Mouse (Mus musculus): Measurements from ENCODE around the gene Pdha2.

Pdha2 gene

DNA sequence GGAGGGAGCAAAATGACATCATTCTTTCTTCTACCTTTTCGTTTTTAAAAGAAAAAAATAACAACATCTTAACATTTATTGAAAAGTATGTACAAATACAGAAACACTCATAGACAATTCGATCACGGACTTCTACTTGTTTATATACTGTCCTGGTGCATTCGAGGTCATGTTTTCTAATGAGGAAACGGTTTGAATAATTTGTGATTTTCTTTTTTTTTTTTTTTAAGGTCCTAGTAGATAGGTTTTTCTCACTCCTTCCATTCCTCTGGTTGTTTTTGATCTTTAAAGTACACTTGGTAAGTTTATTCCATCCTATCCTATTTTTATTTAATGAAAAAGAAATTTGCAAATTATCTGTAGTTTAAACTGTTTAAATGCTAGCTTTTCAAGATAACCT, at the start of gene Pdha2:
TSS of gene Pdha2 (minus strand) at position 101 of the 400 bp plus-strand sequence.
- DNase-seq (ENCODE audit: low read depth, low spot score): no peak
- Histone ChIP-seq H3K27me3 (ENCODE audit: control insufficient read depth, insufficient read depth, low read length, poor library complexity, severe bottlenecking) (no peaks in the 10 kb centered on the region), H3K36me3 (ENCODE audit: control insufficient read depth, insufficient read depth, low read length, poor library complexity, severe bottlenecking) (no peaks in the 10 kb centered on the region)

DNA sequence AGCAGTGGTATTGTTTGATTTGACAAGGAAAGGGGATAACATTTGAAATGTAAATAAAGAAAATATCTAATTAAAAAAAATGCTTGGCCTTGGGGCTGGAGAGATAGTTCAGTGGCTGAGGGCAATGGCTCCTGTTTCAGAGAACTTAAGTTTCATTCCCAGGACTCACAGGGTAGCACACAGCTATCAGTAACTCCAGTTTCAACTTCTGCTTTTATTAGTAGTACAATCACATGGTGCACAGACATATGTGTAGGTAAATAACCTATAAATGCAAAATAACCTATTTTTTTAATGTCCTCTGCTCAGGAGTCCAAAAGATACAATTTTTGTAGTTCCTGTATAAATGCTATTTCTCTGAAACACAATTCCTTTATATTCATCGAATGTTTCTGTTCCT, 48.4 kb upstream of the Pdha2 start:
- no peak for DNase-seq (ENCODE audit: low read depth, low spot score)
- Histone ChIP-seq H3K36me3 (ENCODE audit: control insufficient read depth, insufficient read depth, low read length, poor library complexity, severe bottlenecking) (no peaks in the 10 kb centered on the region), H3K27me3 (ENCODE audit: control insufficient read depth, insufficient read depth, low read length, poor library complexity, severe bottlenecking) (no peaks in the 10 kb centered on the region)

DNA sequence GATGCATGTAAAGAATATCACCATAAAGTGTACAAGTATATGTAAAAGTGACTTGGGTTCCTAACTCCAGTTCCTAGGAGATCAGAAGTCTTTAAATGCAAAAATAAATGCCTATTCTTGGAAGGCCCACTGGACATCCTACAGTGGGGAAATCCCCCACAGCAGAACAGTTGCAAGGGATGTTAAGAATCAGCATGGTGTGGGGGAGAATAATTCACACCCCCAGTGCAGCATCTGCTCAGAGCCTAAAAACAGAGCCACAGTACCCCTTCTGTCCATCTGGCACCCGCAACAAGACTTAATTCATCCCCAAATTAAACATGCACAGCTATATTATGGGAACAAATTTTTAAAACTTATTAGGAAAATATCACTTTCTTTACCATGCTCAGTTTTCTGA, 39.3 kb upstream of the Pdha2 start:
- no peak for DNase-seq (ENCODE audit: low read depth, low spot score)
- H3K27me3 ChIP-seq (ENCODE audit: control insufficient read depth, insufficient read depth, low read length, poor library complexity, severe bottlenecking): no peaks in the 10 kb centered on the region
- no peaks in the 10 kb centered on the region for H3K36me3 ChIP-seq (ENCODE audit: control insufficient read depth, insufficient read depth, low read length, poor library complexity, severe bottlenecking)

DNA sequence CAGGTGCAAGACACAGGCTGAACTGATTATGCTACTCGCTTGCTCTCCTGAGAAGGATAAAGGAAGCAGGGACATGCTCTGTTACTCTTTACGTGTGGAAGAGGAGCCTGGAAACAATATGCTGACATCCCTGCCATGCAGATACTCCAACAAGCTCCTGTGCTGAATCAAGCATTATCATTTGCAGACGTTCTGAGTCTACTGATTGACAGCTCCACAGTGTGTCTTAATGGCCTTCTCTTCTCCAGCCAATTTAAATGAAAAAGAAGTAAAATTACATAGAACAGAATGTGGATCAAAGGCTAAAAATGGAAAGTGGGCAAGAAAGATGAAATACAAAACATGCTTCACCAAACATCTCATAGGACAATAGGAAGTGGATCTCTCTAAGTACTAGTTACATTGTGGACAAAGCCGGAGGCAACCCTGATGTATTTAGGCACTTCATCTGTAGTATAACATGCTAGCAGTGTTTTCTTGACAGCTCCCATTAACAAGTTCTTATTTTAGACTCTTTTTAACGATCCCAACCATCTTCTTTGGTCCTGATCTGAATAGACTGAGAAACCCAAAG, 32.7 kb upstream of the Pdha2 start:
- H3K27me3 ChIP-seq (ENCODE audit: control insufficient read depth, insufficient read depth, low read length, poor library complexity, severe bottlenecking): no peaks in the 10 kb centered on the region
- no peak for DNase-seq (ENCODE audit: low read depth, low spot score)

DNA sequence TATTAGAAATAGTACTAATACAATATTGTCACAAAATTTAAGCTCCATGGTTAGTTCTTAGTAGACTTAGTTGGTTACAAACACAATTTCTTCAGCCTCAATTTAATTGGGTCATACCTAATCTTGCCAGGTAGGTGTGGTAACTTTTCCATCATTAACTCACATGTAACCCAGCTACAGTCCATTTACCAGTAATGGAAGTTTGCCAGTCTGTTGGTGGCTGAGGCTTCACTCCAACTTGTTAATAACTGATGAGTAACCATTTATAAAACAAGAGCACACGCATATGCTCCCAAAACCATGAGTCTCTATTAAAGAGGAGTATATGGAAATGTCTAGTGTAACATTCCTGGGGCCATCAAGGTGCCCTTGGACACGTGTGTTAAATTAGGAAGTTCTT, 25.9 kb upstream of the Pdha2 start:
- Histone ChIP-seq H3K36me3 (ENCODE audit: control insufficient read depth, insufficient read depth, low read length, poor library complexity, severe bottlenecking) (no peaks in the 10 kb centered on the region), H3K27me3 (ENCODE audit: control insufficient read depth, insufficient read depth, low read length, poor library complexity, severe bottlenecking) (no peaks in the 10 kb centered on the region)
- DNase-seq (ENCODE audit: low read depth, low spot score): no peak

More for the DNA sequence above, 32.7 kb upstream of the Pdha2 start:
- no peaks in the 10 kb centered on the region for H3K36me3 ChIP-seq (ENCODE audit: control insufficient read depth, insufficient read depth, low read length, poor library complexity, severe bottlenecking)

DNA sequence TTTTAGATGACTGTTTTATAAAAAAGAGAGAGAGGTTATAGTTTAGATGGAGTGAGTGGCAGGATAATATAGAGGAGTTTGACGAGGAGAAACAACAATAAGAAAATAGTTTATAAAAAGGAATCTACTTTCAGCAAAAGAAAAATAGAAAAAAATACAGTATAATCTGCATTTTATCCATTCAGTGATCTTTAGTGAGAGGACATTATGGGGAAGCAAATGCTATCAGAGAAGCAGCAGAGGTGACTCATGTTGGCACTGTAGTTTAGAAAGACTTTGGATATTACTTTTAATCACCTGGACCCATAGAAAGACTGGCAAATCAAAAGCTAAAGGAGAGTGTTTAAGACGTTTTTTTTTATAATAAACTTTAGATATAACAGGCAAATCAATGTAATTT, 17.0 kb upstream of the Pdha2 start:
- H3K36me3 ChIP-seq (ENCODE audit: control insufficient read depth, insufficient read depth, low read length, poor library complexity, severe bottlenecking): no peaks in the 10 kb centered on the region
- no peak for DNase-seq (ENCODE audit: low read depth, low spot score)
- no peaks in the 10 kb centered on the region; the same call in 1 of the 2 replicates for H3K27me3 ChIP-seq (ENCODE audit: control insufficient read depth, insufficient read depth, low read length, poor library complexity, severe bottlenecking)

DNA sequence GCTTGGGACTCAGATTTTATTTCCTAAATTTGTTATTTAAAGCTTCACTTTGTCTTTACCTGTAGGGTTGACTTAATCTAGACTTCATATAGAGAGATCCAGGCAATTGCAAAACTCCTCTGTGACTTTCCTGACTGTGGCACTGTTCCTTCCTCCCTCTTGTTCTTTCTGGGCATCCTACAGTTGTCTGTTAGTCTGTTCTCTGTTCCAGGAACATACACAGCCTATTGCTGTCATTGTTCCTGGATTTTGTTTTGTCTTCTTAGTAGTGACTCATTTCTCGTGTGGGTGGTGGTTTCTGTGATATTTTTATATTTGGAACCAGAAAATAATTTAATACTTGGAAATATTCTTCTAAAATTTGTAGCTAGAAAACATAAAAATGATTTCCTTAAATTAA, 10.2 kb upstream of the Pdha2 start:
- Histone ChIP-seq H3K36me3 (ENCODE audit: control insufficient read depth, insufficient read depth, low read length, poor library complexity, severe bottlenecking) (no peaks in the 10 kb centered on the region), H3K27me3 (ENCODE audit: control insufficient read depth, insufficient read depth, low read length, poor library complexity, severe bottlenecking) (no peaks in the 10 kb centered on the region; the same call in 1 of the 2 replicates)
- DNase-seq (ENCODE audit: low read depth, low spot score): no peak

DNA sequence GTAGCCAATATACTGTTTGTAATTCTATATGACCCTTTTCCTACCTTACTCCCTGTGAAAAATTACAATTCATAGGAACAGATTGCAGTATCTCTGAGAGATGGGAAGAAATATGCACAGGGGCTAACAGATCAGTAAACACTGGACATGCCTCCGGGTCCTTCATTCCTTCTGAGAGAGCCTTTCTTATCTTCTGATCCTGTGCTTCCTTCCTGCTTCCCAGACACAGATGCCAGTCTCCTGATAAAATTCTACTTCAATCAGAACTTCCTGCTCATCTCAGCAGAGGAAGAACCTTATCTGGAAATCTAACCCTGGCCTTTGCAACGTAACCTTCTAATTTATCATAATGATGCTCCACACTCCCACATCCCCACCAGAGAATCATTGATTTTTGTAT, 6.4 kb upstream of the Pdha2 start:
- Histone ChIP-seq H3K36me3 (ENCODE audit: control insufficient read depth, insufficient read depth, low read length, poor library complexity, severe bottlenecking) (no peaks in the 10 kb centered on the region), H3K27me3 (ENCODE audit: control insufficient read depth, insufficient read depth, low read length, poor library complexity, severe bottlenecking) (no peaks in the 10 kb centered on the region)
- DNase-seq (ENCODE audit: low read depth, low spot score): no peak

DNA sequence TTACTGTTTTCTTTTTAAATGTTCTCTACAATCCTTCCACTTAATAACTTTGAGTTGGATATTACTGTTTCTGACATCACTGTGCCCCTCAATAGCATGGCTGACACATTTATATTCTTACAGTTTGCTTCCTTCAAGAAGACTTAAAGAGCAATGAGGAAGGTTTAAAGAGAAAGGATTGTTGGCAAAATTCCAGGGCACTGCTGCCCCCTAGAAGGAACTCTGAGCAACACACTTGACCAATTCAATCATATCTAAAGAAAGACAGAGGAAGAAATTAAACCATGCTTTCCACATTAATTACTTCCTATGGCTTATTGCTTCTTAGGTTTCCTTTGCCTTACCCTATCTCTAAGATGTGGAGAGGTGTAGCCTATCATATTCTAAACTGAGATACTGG, 4.8 kb upstream of the Pdha2 start:
- no peak for DNase-seq (ENCODE audit: low read depth, low spot score)
- no peaks in the 10 kb centered on the region for H3K27me3 ChIP-seq (ENCODE audit: control insufficient read depth, insufficient read depth, low read length, poor library complexity, severe bottlenecking)
- no peaks in the 10 kb centered on the region for H3K36me3 ChIP-seq (ENCODE audit: control insufficient read depth, insufficient read depth, low read length, poor library complexity, severe bottlenecking)

DNA sequence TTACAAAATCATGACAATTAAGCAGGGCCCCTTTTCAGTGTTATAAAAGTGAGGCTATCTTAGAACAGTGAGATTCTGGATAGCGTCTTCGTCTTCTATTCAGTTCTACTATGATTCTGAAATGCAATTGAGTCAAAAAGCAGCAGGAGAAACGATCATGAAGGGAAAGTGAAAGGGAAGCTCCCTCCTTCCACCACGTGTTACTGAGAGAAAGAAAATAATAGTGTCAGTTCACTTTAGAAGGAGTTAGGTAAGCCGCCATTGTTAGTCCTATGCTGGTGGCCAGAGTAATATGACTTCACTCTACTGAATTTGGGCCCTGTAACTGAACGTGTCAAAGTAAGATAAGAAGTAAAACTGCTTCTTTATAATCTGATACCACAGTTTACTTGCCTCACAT, 4.1 kb upstream of the Pdha2 start:
- Histone ChIP-seq H3K36me3 (ENCODE audit: control insufficient read depth, insufficient read depth, low read length, poor library complexity, severe bottlenecking) (no peaks in the 10 kb centered on the region), H3K27me3 (ENCODE audit: control insufficient read depth, insufficient read depth, low read length, poor library complexity, severe bottlenecking) (no peaks in the 10 kb centered on the region)
- DNase-seq (ENCODE audit: low read depth, low spot score): no peak

DNA sequence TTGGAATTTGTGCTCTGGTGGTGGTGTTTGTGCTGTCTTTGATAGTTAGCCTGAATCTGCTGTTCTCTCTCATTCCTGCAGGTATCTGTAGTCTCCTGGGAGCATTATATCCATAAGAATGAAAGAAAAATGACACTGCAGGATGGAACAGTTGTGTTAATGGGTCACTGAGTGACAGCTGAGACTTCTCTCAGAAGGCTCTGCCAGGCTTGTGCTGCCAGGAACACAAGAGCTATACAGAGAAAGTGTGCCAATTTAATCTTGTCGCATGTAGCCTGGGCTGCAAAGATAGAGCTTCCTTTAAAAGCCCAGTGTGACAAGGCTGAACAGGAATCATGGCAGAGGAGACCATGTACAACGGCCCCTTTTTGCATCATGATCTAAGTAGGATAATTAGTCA, 2.6 kb upstream of the Pdha2 start:
- no peak for DNase-seq (ENCODE audit: low read depth, low spot score)
- no peaks in the 10 kb centered on the region for H3K27me3 ChIP-seq (ENCODE audit: control insufficient read depth, insufficient read depth, low read length, poor library complexity, severe bottlenecking)

DNA sequence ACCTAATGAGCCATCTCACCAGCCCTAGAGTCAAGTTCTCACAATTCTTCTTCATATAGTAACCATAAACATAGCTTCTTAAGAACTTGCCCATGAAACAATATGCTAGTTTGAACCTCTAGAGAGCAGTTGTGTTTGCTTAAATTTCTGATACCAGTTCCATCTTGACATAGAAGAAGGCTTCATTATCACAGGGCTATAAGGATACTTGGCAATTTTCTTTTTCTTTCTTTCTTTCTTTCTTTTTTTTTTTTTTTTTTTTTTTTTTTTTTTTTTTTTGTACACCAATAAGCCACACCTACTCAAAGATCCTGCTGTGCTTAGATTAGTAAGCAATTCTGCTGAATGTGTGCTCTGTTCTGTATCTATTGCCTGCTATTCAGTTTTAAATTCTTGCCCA, 2.0 kb upstream of the Pdha2 start:
- no peaks in the 10 kb centered on the region for H3K27me3 ChIP-seq (ENCODE audit: control insufficient read depth, insufficient read depth, low read length, poor library complexity, severe bottlenecking)
- no peaks in the 10 kb centered on the region for H3K36me3 ChIP-seq (ENCODE audit: control insufficient read depth, insufficient read depth, low read length, poor library complexity, severe bottlenecking)
- DNase-seq (ENCODE audit: low read depth, low spot score): no peak

More for the DNA sequence above, 2.6 kb upstream of the Pdha2 start:
- H3K36me3 ChIP-seq (ENCODE audit: control insufficient read depth, insufficient read depth, low read length, poor library complexity, severe bottlenecking): no peaks in the 10 kb centered on the region

DNA sequence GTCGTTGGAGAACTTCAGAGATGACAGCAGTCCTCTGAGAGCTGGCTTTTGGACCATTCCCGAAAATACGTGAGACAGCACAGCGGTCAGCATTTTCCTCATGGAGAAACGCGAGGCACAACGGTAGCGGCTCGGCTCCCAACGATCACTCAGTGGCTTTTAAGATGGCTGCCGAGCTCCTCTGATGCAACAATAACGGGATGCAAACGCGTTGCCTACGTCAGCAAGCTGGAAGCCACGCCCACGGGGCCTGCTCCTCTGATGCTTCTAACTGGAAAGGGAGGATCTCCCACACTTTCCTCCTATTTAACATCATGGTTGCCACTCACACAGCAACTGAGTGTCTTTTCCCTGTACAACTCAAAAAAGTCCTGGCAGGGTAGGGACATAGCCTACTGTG, 511 bp downstream of the Pdha2 start:
- Histone ChIP-seq H3K36me3 (ENCODE audit: control insufficient read depth, insufficient read depth, low read length, poor library complexity, severe bottlenecking) (no peaks in the 10 kb centered on the region), H3K27me3 (ENCODE audit: control insufficient read depth, insufficient read depth, low read length, poor library complexity, severe bottlenecking) (no peaks in the 10 kb centered on the region)
- DNase-seq (ENCODE audit: low read depth, low spot score): no peak

DNA sequence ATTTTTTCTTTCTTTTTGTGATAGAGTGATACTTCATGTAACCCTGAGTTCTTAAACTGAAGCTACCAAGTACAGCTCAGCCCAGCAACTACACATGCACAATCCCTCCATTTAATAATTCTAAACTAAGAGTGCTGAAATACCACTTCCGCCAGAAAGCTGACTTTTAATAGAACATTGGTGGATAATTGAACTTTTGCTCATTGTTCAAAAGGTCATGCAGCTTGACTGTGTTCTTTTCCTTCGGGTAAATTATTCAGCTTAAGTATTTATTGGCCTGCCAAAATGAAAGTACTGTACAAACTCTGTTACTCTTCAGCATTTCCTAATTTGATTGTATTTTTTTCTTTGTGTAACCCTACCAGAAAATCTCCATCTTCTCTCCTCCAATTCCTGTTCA, 10.4 kb downstream of the Pdha2 start:
- Histone ChIP-seq H3K27me3 (ENCODE audit: control insufficient read depth, insufficient read depth, low read length, poor library complexity, severe bottlenecking) (no peaks in the 10 kb centered on the region), H3K36me3 (ENCODE audit: control insufficient read depth, insufficient read depth, low read length, poor library complexity, severe bottlenecking) (no peaks in the 10 kb centered on the region)
- no peak for DNase-seq (ENCODE audit: low read depth, low spot score)

DNA sequence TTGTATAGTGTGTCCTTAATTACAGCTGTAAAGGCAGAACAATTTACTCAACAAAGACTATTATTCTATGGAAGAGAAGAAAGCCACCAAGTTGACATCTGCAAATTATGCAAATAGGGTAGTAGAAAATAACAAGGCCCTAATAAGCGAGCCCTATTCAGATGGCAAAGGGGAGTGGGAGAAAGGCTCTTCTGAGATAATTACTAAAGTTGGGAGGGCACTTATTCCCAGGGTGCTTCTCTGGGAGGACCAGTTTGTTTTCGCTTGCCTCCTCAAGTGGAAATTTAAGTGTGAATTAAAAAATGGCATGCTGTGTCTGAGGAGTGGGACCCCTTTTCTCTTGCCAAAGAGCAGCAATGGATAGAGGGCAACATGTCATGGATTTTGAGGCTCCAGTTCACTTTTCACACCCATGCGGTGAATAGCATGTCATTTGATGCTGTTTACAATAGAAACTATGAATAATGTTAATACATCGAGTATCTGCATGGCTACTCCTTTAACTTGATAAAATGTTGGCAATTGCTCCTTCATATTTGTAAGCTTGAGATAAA, 14.8 kb downstream of the Pdha2 start:
- no peak for DNase-seq (ENCODE audit: low read depth, low spot score)
- H3K36me3 ChIP-seq (ENCODE audit: control insufficient read depth, insufficient read depth, low read length, poor library complexity, severe bottlenecking): no peaks in the 10 kb centered on the region
- H3K27me3 ChIP-seq (ENCODE audit: control insufficient read depth, insufficient read depth, low read length, poor library complexity, severe bottlenecking): no peaks in the 10 kb centered on the region

DNA sequence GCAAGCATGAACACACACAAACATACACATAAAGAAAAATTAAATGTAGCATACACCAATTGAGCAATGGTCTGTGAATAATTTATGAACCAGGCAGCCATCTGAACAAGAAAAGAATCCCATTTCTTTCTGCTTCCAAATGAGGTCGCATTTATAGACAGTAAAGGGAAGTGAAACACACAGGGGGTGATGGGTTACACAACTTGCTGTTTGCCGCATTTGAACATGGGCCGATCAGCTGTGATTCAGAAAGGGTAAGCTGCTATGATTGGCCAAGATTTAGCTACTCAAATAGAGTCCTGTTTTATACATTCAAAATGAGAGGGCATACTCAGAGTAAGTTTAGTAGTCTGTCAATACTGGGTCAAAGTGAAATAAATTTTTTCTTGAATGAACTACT, 20.5 kb downstream of the Pdha2 start:
- H3K27me3 ChIP-seq (ENCODE audit: control insufficient read depth, insufficient read depth, low read length, poor library complexity, severe bottlenecking): no peaks in the 10 kb centered on the region
- DNase-seq (ENCODE audit: low read depth, low spot score): no peak
- no peaks in the 10 kb centered on the region for H3K36me3 ChIP-seq (ENCODE audit: control insufficient read depth, insufficient read depth, low read length, poor library complexity, severe bottlenecking)
